In the genomic region with DNA sequence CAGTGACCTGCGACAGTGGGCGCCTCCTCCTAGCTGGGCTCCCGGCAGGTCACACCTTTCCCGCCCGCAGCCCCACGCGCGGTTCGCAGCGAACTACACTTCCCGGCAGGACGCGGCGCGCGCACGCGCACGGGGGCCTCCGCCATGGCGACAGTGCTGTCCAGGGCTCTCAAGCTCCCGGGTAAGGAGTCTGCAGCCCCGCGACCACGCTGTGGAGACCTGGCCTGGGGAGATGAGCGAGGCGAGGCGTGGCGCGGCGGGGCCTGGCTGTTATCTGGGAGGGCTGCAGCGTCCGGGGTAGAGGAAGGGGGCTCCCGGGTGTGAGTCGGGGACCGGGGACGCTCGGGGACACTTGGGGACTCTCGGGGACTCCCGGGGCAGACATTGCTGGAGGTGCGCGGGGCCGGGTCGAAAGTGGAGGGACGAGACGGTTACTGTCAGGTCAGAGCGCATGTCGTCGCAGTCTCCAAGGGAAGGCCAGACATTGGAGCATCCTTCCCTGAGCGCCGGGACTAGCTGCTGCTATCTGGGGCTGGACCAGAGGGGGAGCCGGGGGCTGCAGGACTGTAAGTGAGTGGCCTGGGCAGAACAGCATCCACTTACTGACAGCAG, we compare ENCODE assay signal across 8 mouse cellular contexts. TPM values are rescaled to one million over a fixed set of nuclear protein-coding genes. Genes with fewer than 3 reads are reported as not detected.
A peak's percentile ranks its signal among the peaks of the same experiment; 100 is the strongest.
DNase-seq lines count a peak whose midpoint lies in the region.

A gene (plus strand): TSS at position 57 of the 612 bp plus-strand sequence.
A gene (minus strand): TSS at position 102 of the 612 bp plus-strand sequence.

- DNase-seq in adrenal gland, adult 18-20 months (ENCODE audit: low spot score in 2 of 2) = peak; percentile 82 to 87
- DNase-seq in embryo, embryonic 10 days (ENCODE audit: low spot score) = peak; percentile 81
- DNase-seq in gastrocnemius, postnatal 10 days = peak; percentile 83
- DNase-seq in induced T-regulatory cell, adult 2 months (ENCODE audit: low read depth) = peak; percentile 79
- peak; percentile 46 to 80 for DNase-seq in left cerebral cortex, adult 9 months (ENCODE audit: low spot score in 2 of 2)
- peak; percentile 85 for DNase-seq in right cerebral cortex, postnatal 14 days
- DNase-seq in urinary bladder, postnatal 25 days (ENCODE audit: low spot score) = peak; percentile 77

- peak within 1 kb of the TSS; percentile 98 for H3K4me3 ChIP-seq in megakaryocyte, embryonic 14.5 days (replicated peaks)

- H3K27me3 ChIP-seq in megakaryocyte, embryonic 14.5 days (replicated peaks) = no peaks in the 10 kb centered on the region

- H3K36me3 ChIP-seq in megakaryocyte, embryonic 14.5 days (replicated peaks; ENCODE audit: low read length) = peaks cover 6% of the 10 kb centered on the region

- no peaks in the 10 kb centered on the region for H3K9me3 ChIP-seq in megakaryocyte, embryonic 14.5 days

- peaks cover 45% of the 10 kb centered on the region for H3K4me1 ChIP-seq in megakaryocyte, embryonic 14.5 days

RNA-seq across cellular contexts. Expression of the first gene that starts in this region (rescaled TPM):
- total RNA-seq in adrenal gland, adult 18-20 months (2021) = 10 to 100 TPM; 14.7 to 16.9 TPM
- total RNA-seq in gastrocnemius, postnatal 10 days (2021) = 1 to 10 TPM; 3.0 to 6.9 TPM
- polyA plus RNA-seq in megakaryocyte, embryonic 14.5 days (2012; ENCODE audit: insufficient read depth, low replicate concordance) = 1.1 and 2.3 TPM in 2 replicates

RNA-seq across cellular contexts. Expression of the second gene that starts in this region (rescaled TPM):
- total RNA-seq in adrenal gland, adult 18-20 months (2021) = 10 to 100 TPM; 17.3 to 46.7 TPM
- 10 to 100 TPM; 11.5 to 16.8 TPM for total RNA-seq in gastrocnemius, postnatal 10 days (2021)
- 3.9 TPM in 1 of 2 replicates, not detected in the other for polyA plus RNA-seq in megakaryocyte, embryonic 14.5 days (2012; ENCODE audit: insufficient read depth, low replicate concordance)

Comparison
In these comparisons a context has a peak if more than half of its experiments do, and no peak if none do; other contexts are left out.
1. Peak in every context shown above with its lines: DNase-seq and H3K4me3 ChIP-seq.